Mouse (Mus musculus): ENCODE data around the gene Ubxn1. TPM values are rescaled to one million over a fixed set of nuclear protein-coding genes. Genes with fewer than 3 reads are reported as not detected.
"Not testable (repeated sequence)": the region's sequence is repeated elsewhere in the genome, so short reads cannot be mapped to it uniquely, and the experiment has no call there.

Gene Ubxn1
- polyA plus RNA-seq, 1 experiment = 137 TPM

DNA sequence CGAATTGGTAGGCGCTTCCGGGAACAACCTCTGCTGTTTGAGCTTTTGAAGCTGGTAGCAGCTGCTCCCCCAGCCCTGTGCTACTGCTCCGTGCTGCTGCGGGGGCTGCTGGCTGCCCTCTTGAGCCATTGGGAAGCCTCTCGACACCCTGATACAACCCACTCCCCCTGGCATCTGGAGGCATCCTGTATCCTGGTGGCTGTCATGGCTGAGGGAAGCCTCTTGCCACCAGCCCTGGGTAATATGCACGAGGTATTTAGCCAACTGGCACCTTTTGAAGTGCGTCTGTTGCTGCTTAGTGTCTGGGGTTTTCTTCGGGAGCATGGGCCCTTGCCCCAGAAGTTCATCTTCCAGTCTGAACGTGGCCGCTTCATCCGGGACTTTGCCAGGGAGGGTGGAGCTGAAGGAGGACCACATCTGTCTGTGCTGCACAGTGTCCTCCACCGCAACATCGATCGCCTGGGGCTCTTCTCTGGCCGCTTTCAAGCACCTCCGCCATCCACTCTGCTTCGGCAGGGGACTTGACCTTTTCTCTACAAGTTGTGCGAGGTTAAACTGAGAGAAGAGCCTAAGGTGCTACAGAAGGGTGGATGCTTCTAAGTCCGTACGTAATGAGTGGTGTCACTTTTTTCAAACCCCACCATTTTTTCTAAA lies 26.0 kb downstream of the Ubxn1 start:
- DNase-seq (ENCODE audit: extremely low spot score in 1 of 2, low spot score in 1 of 2) = not testable (repeated sequence)

DNA sequence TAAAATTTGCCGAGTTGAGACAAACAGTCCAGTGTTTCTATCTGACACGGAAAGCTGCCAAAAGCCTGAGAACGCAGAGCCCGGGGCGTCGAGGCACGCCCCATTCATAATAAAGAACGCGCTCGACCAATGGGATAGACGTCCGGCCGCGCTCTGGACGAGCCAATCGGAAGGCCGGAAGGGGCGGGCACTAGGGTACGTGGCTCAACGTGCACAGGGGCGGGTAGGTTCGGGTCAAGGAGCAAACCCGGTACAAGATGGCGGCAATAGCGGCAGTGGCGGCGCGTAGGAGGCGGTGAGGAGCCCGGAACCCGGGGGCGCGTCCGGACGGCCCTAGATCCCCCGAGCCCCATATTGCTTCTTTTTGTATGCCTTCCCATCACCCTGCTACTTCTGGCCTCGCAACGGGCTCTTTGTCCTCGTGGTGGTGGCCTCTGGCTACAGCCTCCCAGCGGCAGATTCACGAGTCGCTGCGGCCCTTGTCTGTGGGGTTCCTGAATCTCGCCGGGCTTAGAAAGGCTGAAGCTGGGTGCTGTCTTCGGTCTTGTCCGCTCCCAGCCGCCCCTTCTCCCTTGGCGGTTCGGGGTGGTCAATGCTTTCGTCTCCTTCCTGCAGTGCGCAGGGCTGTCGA lies 26.7 kb downstream of the Ubxn1 start, which contains the start of gene Ganab:
Gene Ganab (plus strand): TSS at position 207 of the 631 bp plus-strand sequence.
- peak; percentile 95 to 97 for DNase-seq (ENCODE audit: extremely low spot score in 1 of 2, low spot score in 1 of 2)

DNA sequence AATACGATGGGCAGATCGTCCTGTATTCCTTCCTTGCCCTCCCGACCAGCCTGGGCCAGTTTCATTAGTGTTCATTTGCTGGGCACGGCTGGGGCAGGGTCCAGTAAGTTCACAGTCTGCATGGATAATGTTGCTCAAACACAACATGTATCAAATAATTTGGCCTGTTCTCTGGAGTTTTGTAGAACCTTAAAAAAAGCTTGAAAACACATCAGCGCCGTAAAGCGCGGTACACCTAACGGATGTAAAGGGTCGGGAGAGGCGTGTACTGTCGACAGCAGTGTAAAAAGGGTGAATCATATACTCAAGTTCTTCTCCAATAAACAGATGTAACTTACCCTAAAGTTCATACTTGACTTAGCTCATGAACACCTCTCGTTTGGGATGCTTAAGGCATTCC lies 27.3 kb downstream of the Ubxn1 start:
- no peak for DNase-seq (ENCODE audit: extremely low spot score in 1 of 2, low spot score in 1 of 2)

GRCm38 (mm10) chr19:8899079-8899478 lies 27.8 kb downstream of the Ubxn1 start:
- DNase-seq (ENCODE audit: extremely low spot score in 1 of 2, low spot score in 1 of 2) = no peak

DNA sequence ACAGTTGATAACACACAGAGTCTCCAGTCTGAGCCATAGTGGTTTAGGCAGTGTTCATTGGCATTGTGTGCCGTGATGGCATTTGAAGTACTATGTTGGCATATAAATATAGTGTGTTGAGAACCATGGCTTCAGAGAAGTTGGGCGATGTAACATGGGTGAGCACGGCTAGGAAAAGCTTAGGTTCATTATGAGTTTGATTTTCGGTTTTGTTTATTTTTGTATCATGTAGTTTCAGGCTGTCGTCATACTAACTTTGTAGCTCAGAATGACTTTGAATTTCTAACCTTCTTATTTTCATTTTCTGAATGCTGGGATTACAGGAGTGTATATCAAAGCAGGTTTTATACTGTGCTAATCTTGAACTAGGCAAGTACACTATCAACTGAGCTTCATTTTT lies 32.1 kb downstream of the Ubxn1 start:
- DNase-seq (ENCODE audit: extremely low spot score in 1 of 2, low spot score in 1 of 2) = no peak

DNA sequence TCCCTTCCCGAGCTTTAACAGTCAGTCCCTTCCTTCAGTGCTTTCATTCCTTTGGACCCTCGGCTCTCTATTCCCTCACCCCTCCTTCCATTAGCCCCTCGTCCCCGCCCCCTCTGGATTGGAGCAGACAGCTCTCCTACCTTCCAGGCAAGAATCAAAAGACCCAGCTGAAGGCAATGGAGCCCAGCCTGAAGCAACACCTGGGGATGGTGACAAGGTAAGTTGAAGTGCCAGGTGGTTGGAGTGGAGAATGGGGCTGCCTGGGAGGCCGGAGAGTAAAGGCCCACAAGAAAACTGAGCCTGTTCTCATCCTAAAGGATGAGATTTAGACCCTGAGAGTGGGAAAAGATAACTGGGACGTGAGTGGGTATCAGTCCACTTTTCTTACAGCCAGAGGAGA lies 37.2 kb downstream of the Ubxn1 start:
- no peak for DNase-seq (ENCODE audit: extremely low spot score in 1 of 2, low spot score in 1 of 2)

- DNase-seq (ENCODE audit: extremely low spot score in 1 of 2, low spot score in 1 of 2) = peak in 1 of 2 experiments; percentile 60
These were observed 40.5 kb downstream of the Ubxn1 start for GRCm38 (mm10) chr19:8911810-8912209.

GRCm38 (mm10) chr19:8914212-8914611 lies 42.9 kb downstream of the Ubxn1 start:
- peak in 1 of 2 experiments; percentile 42 for DNase-seq (ENCODE audit: extremely low spot score in 1 of 2, low spot score in 1 of 2)

DNA sequence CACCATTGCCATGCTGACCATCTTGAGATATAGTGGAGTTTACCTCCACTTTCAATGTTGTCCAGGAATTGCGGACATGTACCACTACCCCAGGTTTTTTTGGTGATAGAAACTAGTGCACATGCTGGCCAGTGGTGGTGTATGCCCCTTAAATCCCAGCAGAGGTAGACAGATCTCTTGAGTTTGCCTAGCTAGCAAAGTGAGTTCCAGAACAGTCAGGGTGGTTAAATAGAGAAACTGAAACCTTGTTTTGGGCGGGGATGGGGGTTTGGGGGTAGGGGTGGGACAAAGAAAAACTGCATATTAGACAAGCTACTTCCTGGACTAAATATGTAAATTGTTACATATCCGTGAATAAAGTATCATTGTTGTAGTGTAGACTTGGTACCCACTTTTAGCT lies 47.7 kb downstream of the Ubxn1 start:
- DNase-seq (ENCODE audit: extremely low spot score in 1 of 2, low spot score in 1 of 2) = no peak

GRCm38 (mm10) chr19:8919684-8920072 lies 48.4 kb downstream of the Ubxn1 start:
- DNase-seq (ENCODE audit: extremely low spot score in 1 of 2, low spot score in 1 of 2) = no peak

DNA sequence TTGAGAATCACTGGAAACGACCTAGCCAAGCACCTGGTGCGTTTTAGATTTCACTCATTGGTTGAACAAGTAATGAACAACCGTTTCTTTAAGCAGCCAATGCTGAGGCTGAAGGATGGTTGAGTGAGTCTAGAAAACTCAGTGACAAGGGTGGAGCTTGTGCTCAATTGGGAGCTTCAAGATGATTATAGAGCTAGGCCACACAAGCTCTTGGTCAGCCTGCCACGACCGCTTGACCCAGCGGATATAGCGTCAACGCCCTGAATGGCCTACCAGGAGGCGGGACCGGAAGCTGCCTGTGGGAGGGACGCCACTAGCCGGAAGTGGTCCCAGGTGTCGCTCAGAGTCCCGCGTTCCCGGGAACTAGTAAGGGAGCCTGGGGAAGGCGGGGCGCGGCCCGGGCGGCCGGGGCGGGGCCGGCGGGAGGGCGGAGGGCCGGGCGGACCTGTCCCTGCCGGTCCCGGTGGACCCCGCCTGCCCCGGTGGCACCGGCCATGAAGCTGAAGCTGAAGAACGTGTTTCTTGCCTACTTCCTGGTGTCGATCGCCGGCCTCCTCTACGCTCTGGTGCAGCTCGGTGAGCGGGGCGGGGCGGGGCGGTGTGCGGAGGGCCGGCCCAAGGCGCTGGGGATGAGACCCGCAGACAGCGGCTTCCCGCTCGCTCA lies 48.9 kb downstream of the Ubxn1 start, which contains the start of gene B3gat3:
Gene B3gat3 (plus strand): TSS at position 302 of the 664 bp plus-strand sequence.
- DNase-seq (ENCODE audit: extremely low spot score in 1 of 2, low spot score in 1 of 2) = peak; percentile 91 to 95

GRCm38 (mm10) chr19:8920836-8921291 lies 49.6 kb downstream of the Ubxn1 start:
- DNase-seq (ENCODE audit: extremely low spot score in 1 of 2, low spot score in 1 of 2) = no peak

DNA sequence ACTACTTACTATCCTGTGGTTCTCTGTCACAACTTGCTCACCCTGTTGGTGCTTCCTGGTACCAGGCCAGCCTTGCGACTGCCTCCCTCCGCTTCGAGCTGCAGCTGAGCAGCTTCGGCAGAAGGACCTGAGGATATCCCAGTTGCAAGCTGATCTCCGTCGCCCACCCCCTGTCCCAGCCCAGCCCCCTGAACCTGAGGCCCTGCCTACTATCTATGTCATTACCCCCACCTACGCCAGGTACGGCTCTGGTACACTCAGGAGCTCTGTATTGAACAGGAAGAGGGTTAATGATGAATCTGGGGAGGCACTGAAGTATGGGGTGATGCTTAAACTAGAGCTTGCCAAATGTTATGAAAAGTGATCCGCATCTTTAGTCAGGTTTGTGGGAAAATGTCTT lies 50.4 kb downstream of the Ubxn1 start:
- no peak for DNase-seq (ENCODE audit: extremely low spot score in 1 of 2, low spot score in 1 of 2)

Other genes with a start within 250 kb of the Ubxn1 start
- gene Chrm1, start 207.7 kb upstream of the Ubxn1 start, polyA plus RNA-seq (2012; rRNA removed) = 78.1 and 81.1 TPM in 2 replicates
- 183 and 188 TPM in 2 replicates for gene Slc3a2, start 148.1 kb upstream of the Ubxn1 start, polyA plus RNA-seq (2012; rRNA removed)
- 48.9 and 49.2 TPM in 2 replicates for gene Wdr74, start 135.7 kb upstream of the Ubxn1 start, polyA plus RNA-seq (2012; rRNA removed)
- 0.34 and 0.92 TPM in 2 replicates for gene 1700092M07Rik, start 130.8 kb upstream of the Ubxn1 start, polyA plus RNA-seq (2012; rRNA removed)
- gene Stx5a, start 130.1 kb upstream of the Ubxn1 start, polyA plus RNA-seq (2012; rRNA removed) = 111 and 130 TPM in 2 replicates
- gene Nxf1, start 114.4 kb upstream of the Ubxn1 start, polyA plus RNA-seq (2012; rRNA removed) = 128 and 139 TPM in 2 replicates
- 124 and 140 TPM in 2 replicates for gene Tmem223, start 100.5 kb upstream of the Ubxn1 start, polyA plus RNA-seq (2012; rRNA removed)
- 16.9 and 18.1 TPM in 2 replicates for gene Tmem179b, start 97.0 kb upstream of the Ubxn1 start, polyA plus RNA-seq (2012; rRNA removed)
- gene Taf6l, start 85.1 kb upstream of the Ubxn1 start, polyA plus RNA-seq (2012; rRNA removed) = 15.8 and 17.4 TPM in 2 replicates
- 159 and 171 TPM in 2 replicates for gene Polr2g, start 72.9 kb upstream of the Ubxn1 start, polyA plus RNA-seq (2012; rRNA removed)
- 3.8 and 4.6 TPM in 2 replicates for gene Zbtb3, start 68.9 kb upstream of the Ubxn1 start, polyA plus RNA-seq (2012; rRNA removed)
- 27.2 and 30.9 TPM in 2 replicates for gene Ttc9c, start 52.2 kb upstream of the Ubxn1 start, polyA plus RNA-seq (2012; rRNA removed)
- gene Hnrnpul2, start 51.5 kb upstream of the Ubxn1 start, polyA plus RNA-seq (2012; rRNA removed) = 92.6 and 96.8 TPM in 2 replicates
- gene AC129217.1, start 41.7 kb upstream of the Ubxn1 start, polyA plus RNA-seq (2012; rRNA removed) = not detected in 2 replicates
- gene Bscl2, start 34.0 kb upstream of the Ubxn1 start, polyA plus RNA-seq (2012; rRNA removed) = 122 and 130 TPM in 2 replicates
- 248 and 262 TPM in 2 replicates for gene Gng3, start 32.3 kb upstream of the Ubxn1 start, polyA plus RNA-seq (2012; rRNA removed)
- gene Lrrn4cl, start 20.7 kb upstream of the Ubxn1 start, polyA plus RNA-seq (2012; rRNA removed) = 0.96 and 1.2 TPM in 2 replicates
- gene Uqcc3, start 9.4 kb downstream of the Ubxn1 start, polyA plus RNA-seq (2012; rRNA removed) = 67.7 and 70.4 TPM in 2 replicates
- 3.7 and 4.0 TPM in 2 replicates for gene Lbhd1, start 12.2 kb downstream of the Ubxn1 start, polyA plus RNA-seq (2012; rRNA removed)
- gene Gm49403, start 12.4 kb downstream of the Ubxn1 start, polyA plus RNA-seq (2012; rRNA removed) = not detected in 2 replicates
- 36.6 and 41.3 TPM in 2 replicates for gene 1810009A15Rik, start 17.4 kb downstream of the Ubxn1 start, polyA plus RNA-seq (2012; rRNA removed)
- not detected in 2 replicates for gene Gm49416, start 17.4 kb downstream of the Ubxn1 start, polyA plus RNA-seq (2012; rRNA removed)
- gene Ints5, start 21.5 kb downstream of the Ubxn1 start, polyA plus RNA-seq (2012; rRNA removed) = 14.8 and 15.8 TPM in 2 replicates
- gene Ganab, start 26.6 kb downstream of the Ubxn1 start, polyA plus RNA-seq (2012; rRNA removed) = 87.7 and 95.2 TPM in 2 replicates
- gene B3gat3, start 48.9 kb downstream of the Ubxn1 start, polyA plus RNA-seq (2012; rRNA removed) = 190 and 210 TPM in 2 replicates
- gene Rom1, start 57.9 kb downstream of the Ubxn1 start, polyA plus RNA-seq (2012; rRNA removed) = 8.3 and 9.6 TPM in 2 replicates
- gene Eml3, start 58.1 kb downstream of the Ubxn1 start, polyA plus RNA-seq (2012; rRNA removed) = 13.9 and 14.1 TPM in 2 replicates
- gene Mta2, start 70.4 kb downstream of the Ubxn1 start, polyA plus RNA-seq (2012; rRNA removed) = 27.6 and 31.0 TPM in 2 replicates
- gene Tut1, start 82.4 kb downstream of the Ubxn1 start, polyA plus RNA-seq (2012; rRNA removed) = 19.6 and 20.5 TPM in 2 replicates
- gene Eef1g, start 95.5 kb downstream of the Ubxn1 start, polyA plus RNA-seq (2012; rRNA removed) = 257 and 281 TPM in 2 replicates
- gene Ahnak, start 117.8 kb downstream of the Ubxn1 start, polyA plus RNA-seq (2012; rRNA removed) = 6.8 and 7.5 TPM in 2 replicates
- gene Scgb1a1, start 216.5 kb downstream of the Ubxn1 start, polyA plus RNA-seq (2012; rRNA removed) = 0.42 and 0.44 TPM in 2 replicates

Measured in frontal cortex, adult 2 months (tissue).